Mouse (Mus musculus): ENCODE data around the gene Sema4f.
A peak's percentile ranks its signal among the peaks of the same experiment; 100 is the strongest.

Sema4f gene

GRCm38 (mm10) chr6:82913336-82914247 is 26.0 kb downstream of the Sema4f start:
- peak in 1 of 2 experiments; percentile 8 for DNase-seq

- no peak for DNase-seq
Measured at GRCm38 (mm10) chr6:82911303-82911702, 28.3 kb downstream of the Sema4f start.

GRCm38 (mm10) chr6:82909136-82909855 is 30.3 kb downstream of the Sema4f start:
- DNase-seq = no peak

GRCm38 (mm10) chr6:82908034-82908433 is 31.5 kb downstream of the Sema4f start:
- no peak for DNase-seq

GRCm38 (mm10) chr6:82906985-82907384 is 32.6 kb downstream of the Sema4f start:
- DNase-seq = no peak

- DNase-seq = no peak
Measured at GRCm38 (mm10) chr6:82902559-82902958, 37.0 kb downstream of the Sema4f start.

- DNase-seq = no peak
Measured at GRCm38 (mm10) chr6:82898745-82899144, 40.8 kb downstream of the Sema4f start.

GRCm38 (mm10) chr6:82898227-82898626 is 41.3 kb downstream of the Sema4f start:
- DNase-seq = no peak

- no peak for DNase-seq
Measured at GRCm38 (mm10) chr6:82897311-82897710, 42.3 kb downstream of the Sema4f start.

GRCm38 (mm10) chr6:82893415-82893814 is 46.2 kb downstream of the Sema4f start:
- no peak for DNase-seq

GRCm38 (mm10) chr6:82892540-82892939 is 47.0 kb downstream of the Sema4f start:
- peak in 1 of 2 experiments; percentile 46 for DNase-seq

GRCm38 (mm10) chr6:82891488-82891887 is 48.1 kb downstream of the Sema4f start:
- no peak for DNase-seq

- DNase-seq = peak in 1 of 2 experiments; percentile 64
Measured at GRCm38 (mm10) chr6:82886330-82886729, 53.2 kb downstream of the Sema4f start.

- DNase-seq = no peak
Measured at GRCm38 (mm10) chr6:82885909-82886308, 53.7 kb downstream of the Sema4f start.

- no peak for DNase-seq
Measured at GRCm38 (mm10) chr6:82885441-82885840, 54.1 kb downstream of the Sema4f start.

GRCm38 (mm10) chr6:82884570-82884969 is 55.0 kb downstream of the Sema4f start:
- DNase-seq = no peak

- DNase-seq = peak; percentile 63 to 64
Measured at GRCm38 (mm10) chr6:82881485-82882096, 58.0 kb downstream of the Sema4f start.

GRCm38 (mm10) chr6:82880807-82881206 is 58.8 kb downstream of the Sema4f start:
- DNase-seq = peak in 1 of 2 experiments; percentile 30

- peak; percentile 15 to 48 for DNase-seq
Measured at GRCm38 (mm10) chr6:82879463-82880089, 60.0 kb downstream of the Sema4f start.

GRCm38 (mm10) chr6:82875509-82875935 is 64.0 kb downstream of the Sema4f start:
- no peak for DNase-seq

GRCm38 (mm10) chr6:82872332-82872707 is 67.2 kb downstream of the Sema4f start:
- no peak for DNase-seq

GRCm38 (mm10) chr6:82871632-82872331 is 67.8 kb downstream of the Sema4f start:
- no peak for DNase-seq
